Mouse (Mus musculus): ENCODE measurements around the gene Prkag2. TPM values are rescaled to one million over a fixed set of nuclear protein-coding genes. Genes with fewer than 3 reads are reported as not detected.

Prkag2 gene
- polyA plus RNA-seq, 1 experiment from 2014 or later: 40.3 TPM

DNA sequence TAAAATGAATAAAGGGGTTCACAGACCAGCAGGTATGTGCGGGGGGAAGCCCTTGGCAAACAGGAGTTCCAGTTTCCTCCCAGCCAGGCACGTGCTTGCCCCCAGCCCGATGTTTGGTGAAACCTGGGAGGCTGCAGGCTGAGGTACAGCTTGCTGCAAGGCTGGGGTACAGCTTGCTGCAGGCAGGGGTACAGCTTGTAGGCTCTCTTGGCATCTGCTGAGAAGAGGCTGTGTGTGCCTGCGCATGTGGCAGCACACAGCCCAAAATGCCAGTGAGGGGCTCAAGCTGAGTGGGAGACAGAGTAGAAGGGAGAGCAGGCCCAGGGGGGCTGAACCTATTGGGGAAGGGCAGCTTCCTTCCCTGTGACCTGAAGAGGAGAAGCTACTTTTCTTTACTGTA lies 204.8 kb downstream of the Prkag2 start:
- no peak overlapping the region for H3K9ac ChIP-seq
- no peak for ATAC-seq (replicated peaks; ENCODE audit: low FRiP score)
- H3K4me1 ChIP-seq: peaks cover 7% of the 10 kb centered on the region; the same call in 1 of the 2 replicates

DNA sequence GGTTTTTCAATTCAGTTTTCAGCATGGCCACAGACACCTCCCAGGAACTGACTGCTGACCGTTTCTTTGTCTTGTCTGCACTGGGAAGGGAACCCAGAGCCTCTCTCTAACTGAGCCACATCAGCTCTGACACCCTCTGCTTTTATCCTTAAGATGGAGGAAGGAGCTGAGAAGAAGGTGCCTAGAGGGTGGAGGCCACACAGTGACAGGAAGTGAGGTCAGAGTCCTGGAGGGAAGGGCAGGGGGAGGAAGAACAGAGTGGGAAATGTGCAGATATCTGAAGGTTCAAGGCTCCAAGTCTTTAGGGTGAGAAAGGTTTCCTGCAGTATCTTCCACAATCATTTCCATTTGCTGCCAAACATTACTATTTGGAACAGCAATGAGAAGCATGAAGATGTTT lies 205.6 kb downstream of the Prkag2 start:
- Histone ChIP-seq H3K4me3 (replicated peaks) (no peak overlapping the region), H3K4me2 (no peak overlapping the region), H3K9me3 (replicated peaks) (no peaks in the 10 kb centered on the region), H3K9ac (no peak overlapping the region), H3K27ac (no peak overlapping the region), H3K4me1 (peaks cover 7% of the 10 kb centered on the region; the same call in 1 of the 2 replicates), H3K36me3 (no peaks in the 10 kb centered on the region), H3K27me3 (no peaks in the 10 kb centered on the region)
- 65% methylated on average over 1 of the region's 1 CpGs for WGBS
- ATAC-seq (replicated peaks; ENCODE audit: low FRiP score): no peak

More for the DNA sequence above, 204.8 kb downstream of the Prkag2 start:
- Histone ChIP-seq H3K36me3 (no peaks in the 10 kb centered on the region), H3K4me3 (replicated peaks) (no peak overlapping the region), H3K9me3 (replicated peaks) (no peaks in the 10 kb centered on the region), H3K27ac (no peak overlapping the region), H3K4me2 (no peak overlapping the region), H3K27me3 (no peaks in the 10 kb centered on the region)
- WGBS: 85% methylated on average over 4 of the region's 4 CpGs

DNA sequence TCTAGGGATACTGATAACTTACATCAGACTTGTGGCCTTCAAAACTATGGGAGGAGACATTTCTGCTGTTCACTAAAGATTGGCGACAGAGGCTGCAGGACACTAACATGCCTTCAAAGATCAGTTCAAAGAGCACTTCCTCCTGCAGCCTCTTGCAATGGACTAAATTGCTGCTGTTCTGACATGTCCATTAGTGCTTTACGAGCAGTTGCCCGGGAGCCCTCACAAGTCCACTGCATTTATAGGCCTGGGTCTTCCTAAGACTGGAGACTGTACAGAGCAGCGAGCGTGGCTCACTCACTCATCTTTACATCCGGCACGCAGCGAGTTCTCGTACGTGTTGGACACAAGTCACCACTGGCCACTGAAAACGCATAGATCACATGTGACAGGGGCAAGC lies 208.0 kb downstream of the Prkag2 start:
- WGBS: 42% methylated on average over 11 of the region's 11 CpGs
- Histone ChIP-seq H3K27me3 (no peaks in the 10 kb centered on the region), H3K36me3 (peaks cover 6% of the 10 kb centered on the region), H3K4me1 (peaks cover 7% of the 10 kb centered on the region; the same call in 1 of the 2 replicates), H3K27ac (no peak overlapping the region), H3K9ac (no peak overlapping the region), H3K4me2 (no peak overlapping the region), H3K4me3 (replicated peaks) (no peak overlapping the region), H3K9me3 (replicated peaks) (no peaks in the 10 kb centered on the region)
- ATAC-seq (replicated peaks; ENCODE audit: low FRiP score): no peak

DNA sequence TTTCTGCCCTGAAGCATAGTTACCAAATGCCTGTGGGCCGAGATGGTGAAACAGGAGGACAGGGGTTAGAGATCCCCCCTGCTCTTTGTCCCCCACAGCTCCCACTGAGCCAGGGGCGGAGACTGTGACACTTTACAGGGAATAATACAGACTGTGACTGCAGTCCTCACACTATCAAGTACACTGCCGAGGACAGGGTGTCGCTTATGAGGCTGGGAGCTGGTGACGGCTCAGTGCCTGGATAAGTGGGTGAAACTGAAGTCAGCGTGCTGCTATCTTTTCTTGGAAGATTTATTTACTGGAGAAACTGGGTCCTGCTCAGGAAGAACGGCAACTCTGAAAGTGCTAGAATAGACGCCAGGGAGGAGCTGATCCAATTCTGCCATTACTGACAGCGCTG lies 210.6 kb downstream of the Prkag2 start:
- ATAC-seq (replicated peaks; ENCODE audit: low FRiP score): no peak

DNA sequence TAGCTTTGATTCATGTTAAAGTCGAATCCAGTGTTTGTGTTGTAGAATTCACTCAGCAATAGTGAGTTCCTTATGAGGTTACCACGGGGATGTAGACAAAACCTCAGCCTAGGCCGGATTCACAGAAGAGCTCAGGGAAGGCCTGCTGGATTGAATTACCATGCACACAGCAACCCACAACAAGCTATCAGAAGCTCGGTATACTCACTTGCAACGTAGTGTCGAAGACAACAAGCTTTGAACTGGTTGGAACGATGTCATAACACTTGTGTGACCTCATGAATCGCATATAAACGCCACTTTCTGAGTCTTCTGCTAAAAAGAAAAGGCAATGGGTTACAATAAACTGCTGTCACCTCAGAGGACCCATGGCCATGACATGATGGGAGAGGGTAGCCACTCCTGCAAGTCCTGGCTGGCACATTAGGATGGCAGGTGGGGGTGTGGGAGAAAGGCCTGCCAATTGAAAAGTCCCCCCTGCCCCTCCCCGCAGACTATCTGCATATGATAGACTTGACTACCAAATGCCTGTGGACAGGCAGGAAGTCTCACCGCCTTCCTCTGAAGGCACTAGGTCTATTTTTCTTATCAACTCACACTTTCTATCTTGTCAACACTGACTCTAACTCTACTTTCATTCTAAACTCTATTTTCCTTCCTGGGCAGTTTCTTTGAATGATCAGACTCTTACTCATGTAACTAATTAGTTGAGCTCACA lies 211.4 kb downstream of the Prkag2 start:
- ATAC-seq (replicated peaks; ENCODE audit: low FRiP score): no peak
- Histone ChIP-seq H3K27me3 (no peaks in the 10 kb centered on the region), H3K4me3 (replicated peaks) (no peak overlapping the region), H3K27ac (no peak overlapping the region), H3K9me3 (replicated peaks) (no peaks in the 10 kb centered on the region), H3K9ac (no peak overlapping the region), H3K36me3 (peaks cover 35% of the 10 kb centered on the region), H3K4me2 (no peak overlapping the region), H3K4me1 (peaks cover 3% of the 10 kb centered on the region; the same call in 1 of the 2 replicates)
- 79% methylated on average over 11 of the region's 11 CpGs for WGBS

More for the DNA sequence above, 210.6 kb downstream of the Prkag2 start:
- Histone ChIP-seq H3K4me1 (peaks cover 7% of the 10 kb centered on the region; the same call in 1 of the 2 replicates), H3K27me3 (no peaks in the 10 kb centered on the region), H3K27ac (no peak overlapping the region), H3K9me3 (replicated peaks) (no peaks in the 10 kb centered on the region), H3K36me3 (peaks cover 31% of the 10 kb centered on the region), H3K4me3 (replicated peaks) (no peak overlapping the region), H3K9ac (no peak overlapping the region), H3K4me2 (no peak overlapping the region)
- WGBS: 48% methylated on average over 9 of the region's 9 CpGs

DNA sequence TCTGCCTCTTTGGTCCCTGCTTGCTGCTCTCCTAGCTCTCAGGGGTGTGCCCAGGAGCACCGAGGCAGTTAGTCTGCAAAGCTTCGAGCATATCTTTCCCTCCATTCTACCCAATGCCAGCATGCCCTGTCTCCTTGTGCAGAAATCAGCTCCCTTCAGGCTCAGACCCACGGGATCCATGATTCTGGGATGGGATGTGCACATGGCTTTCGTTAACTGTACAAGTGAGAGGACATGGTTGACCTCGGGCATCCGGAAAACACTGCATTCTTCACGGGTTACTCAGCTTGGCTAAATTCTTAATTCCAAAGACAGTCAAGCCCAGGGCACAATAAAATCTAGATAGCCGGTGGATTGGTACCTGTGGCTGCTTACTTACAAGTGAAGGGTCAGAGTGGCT lies 213.2 kb downstream of the Prkag2 start:
- Histone ChIP-seq H3K9me3 (replicated peaks) (no peaks in the 10 kb centered on the region), H3K36me3 (peaks cover 40% of the 10 kb centered on the region), H3K9ac (no peak overlapping the region), H3K27me3 (no peaks in the 10 kb centered on the region), H3K4me3 (replicated peaks) (no peak overlapping the region), H3K4me1 (no peaks in the 10 kb centered on the region), H3K4me2 (no peak overlapping the region), H3K27ac (no peak overlapping the region)
- 92% methylated on average over 8 of the region's 8 CpGs for WGBS
- ATAC-seq (replicated peaks; ENCODE audit: low FRiP score): no peak

DNA sequence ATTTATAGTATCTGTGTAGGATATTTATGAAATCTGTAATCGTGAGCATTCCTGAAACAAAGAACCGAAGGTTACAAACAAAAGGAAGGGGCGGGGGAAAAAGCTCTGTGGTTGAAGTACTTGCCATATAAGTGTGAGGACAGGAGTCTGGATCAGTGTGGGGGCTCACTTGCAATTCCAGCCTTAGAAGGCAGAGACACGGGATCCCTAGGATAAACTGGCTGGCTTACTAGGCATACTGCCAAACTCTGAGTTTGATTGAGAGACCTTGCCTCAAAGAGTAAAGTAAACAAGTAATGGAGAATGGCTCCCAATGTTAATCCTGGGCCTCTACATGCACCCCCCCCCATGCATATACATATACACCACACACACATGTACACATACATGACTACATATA lies 221.7 kb downstream of the Prkag2 start:
- no peaks in the 10 kb centered on the region for H3K27me3 ChIP-seq
- ATAC-seq (replicated peaks; ENCODE audit: low FRiP score): no peak
- 64% methylated on average over 4 of the region's 4 CpGs for WGBS
- H3K9ac ChIP-seq: no peak overlapping the region
- H3K27ac ChIP-seq: no peak overlapping the region
- no peak overlapping the region for H3K4me3 ChIP-seq (replicated peaks)
- H3K9me3 ChIP-seq (replicated peaks): no peaks in the 10 kb centered on the region
- H3K4me1 ChIP-seq: peaks cover 10% of the 10 kb centered on the region; the same call in 1 of the 2 replicates
- H3K36me3 ChIP-seq: peaks cover 57% of the 10 kb centered on the region
- no peak overlapping the region for H3K4me2 ChIP-seq

DNA sequence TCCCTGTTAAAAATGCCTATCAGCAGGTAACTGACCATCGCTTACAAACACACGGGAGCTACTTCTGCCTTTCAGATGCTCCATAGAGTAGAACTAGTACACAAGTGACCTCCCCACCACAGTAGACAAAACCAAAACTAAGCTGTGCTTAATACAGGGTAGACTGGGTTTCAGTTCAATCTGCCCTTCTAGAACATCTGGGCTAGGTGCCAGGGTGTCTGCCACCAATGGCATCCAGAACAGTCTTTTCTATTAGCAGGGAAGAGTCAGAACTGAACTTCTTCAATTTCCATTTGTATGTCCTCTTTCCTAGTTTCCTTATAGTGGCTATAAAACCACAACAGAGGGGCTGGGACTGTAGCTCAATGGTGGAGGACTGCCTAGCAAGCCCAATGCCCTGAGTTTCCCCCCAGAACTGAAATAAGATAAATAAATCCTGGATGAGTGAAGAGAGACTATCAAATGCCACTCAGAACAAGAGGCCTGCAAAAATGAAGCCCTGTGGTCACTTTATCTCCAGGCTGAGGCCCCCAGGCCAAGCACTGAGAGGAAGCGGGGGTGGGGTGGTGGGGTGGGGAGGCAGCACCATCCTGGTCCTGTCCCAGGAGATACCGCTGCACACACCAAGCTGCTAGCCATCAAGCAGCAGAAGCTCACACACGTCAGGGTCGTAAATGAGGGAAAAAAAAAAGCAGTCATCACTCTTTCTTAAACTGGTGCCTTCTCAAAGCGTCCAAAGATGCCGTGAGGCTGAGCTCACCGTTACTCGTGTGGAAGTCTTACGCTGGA lies 222.4 kb downstream of the Prkag2 start:
- ATAC-seq (replicated peaks; ENCODE audit: low FRiP score): no peak
- Histone ChIP-seq H3K27ac (no peak overlapping the region), H3K4me2 (no peak overlapping the region), H3K36me3 (peaks cover 54% of the 10 kb centered on the region), H3K9me3 (replicated peaks) (no peaks in the 10 kb centered on the region), H3K4me1 (peaks cover 10% of the 10 kb centered on the region; the same call in 1 of the 2 replicates), H3K4me3 (replicated peaks) (no peak overlapping the region), H3K9ac (no peak overlapping the region), H3K27me3 (no peaks in the 10 kb centered on the region)
- 50% methylated on average over 11 of the region's 11 CpGs for WGBS

DNA sequence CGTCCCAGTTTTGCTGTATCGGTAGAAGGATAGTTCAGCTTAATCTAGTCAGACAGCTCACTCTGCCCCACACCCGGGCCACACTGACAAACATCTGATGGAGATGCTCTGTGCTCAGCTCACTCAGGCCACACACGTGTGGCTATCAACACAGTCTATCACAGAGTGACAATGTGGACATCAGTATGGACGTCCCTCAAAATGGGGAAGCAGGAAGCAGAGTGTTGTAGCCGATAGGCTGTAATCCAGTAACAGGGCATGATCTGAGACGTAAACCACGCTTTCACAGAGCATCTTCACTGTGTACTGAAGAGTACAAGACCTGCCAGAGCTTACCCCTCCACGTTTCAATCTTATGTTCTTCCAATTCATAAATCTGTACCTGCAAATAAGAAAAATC lies 223.8 kb downstream of the Prkag2 start:
- Histone ChIP-seq H3K4me2 (no peak overlapping the region), H3K36me3 (peaks cover 52% of the 10 kb centered on the region), H3K9me3 (replicated peaks) (no peaks in the 10 kb centered on the region), H3K27ac (no peak overlapping the region), H3K9ac (no peak overlapping the region), H3K27me3 (no peaks in the 10 kb centered on the region), H3K4me1 (peaks cover 10% of the 10 kb centered on the region; the same call in 1 of the 2 replicates), H3K4me3 (replicated peaks) (no peak overlapping the region)
- ATAC-seq (replicated peaks; ENCODE audit: low FRiP score): no peak
- WGBS: 87% methylated on average over 9 of the region's 9 CpGs

DNA sequence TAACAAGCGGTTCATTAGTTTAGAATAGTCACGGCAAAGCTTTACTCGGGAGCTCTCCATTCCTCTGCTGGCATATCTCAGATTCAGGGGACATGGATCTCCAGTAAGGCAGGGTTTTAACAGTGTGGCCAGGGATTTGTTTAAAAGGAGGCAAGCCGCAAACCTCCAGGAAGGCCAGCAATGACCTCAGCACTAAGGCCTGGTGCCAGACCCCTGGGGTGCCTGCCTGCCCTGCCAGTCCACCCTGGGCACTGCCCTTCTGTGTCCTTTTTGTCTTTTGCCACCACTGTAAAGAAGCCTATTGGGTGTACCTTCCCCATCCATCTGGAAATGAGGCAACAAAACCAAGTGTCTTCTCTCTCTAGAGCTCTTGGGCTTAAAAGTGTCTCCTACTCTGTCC lies 226.3 kb downstream of the Prkag2 start:
- 87% methylated on average over 4 of the region's 4 CpGs for WGBS
- no peak for ATAC-seq (replicated peaks; ENCODE audit: low FRiP score)
- H3K27ac ChIP-seq: no peak overlapping the region

DNA sequence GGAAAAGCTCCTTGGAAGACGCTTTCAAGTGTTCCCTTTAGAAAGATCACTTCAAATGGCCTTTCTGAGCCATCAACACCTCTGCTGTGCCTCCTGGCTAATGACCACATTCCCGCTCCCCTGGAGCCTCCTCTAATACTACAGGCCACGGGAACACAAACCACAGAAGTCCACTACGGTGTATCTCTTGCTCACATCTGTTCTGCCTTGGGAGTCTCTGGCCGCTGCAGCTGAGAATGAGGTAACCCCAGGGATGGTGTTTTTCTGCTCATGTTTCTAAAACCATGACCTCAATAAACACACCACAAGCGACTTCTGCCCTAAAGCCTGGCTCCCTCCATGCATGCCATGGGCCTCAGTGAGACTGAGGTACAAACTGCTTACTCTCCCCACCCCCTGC lies 227.2 kb downstream of the Prkag2 start:
- no peak overlapping the region for H3K4me2 ChIP-seq
- H3K27me3 ChIP-seq: no peaks in the 10 kb centered on the region
- no peaks in the 10 kb centered on the region for H3K9me3 ChIP-seq (replicated peaks)
- H3K4me1 ChIP-seq: peaks cover 5% of the 10 kb centered on the region; the same call in 1 of the 2 replicates
- no peak for ATAC-seq (replicated peaks; ENCODE audit: low FRiP score)
- H3K27ac ChIP-seq: no peak overlapping the region
- peaks cover 37% of the 10 kb centered on the region for H3K36me3 ChIP-seq
- H3K4me3 ChIP-seq (replicated peaks): no peak overlapping the region
- no peak overlapping the region for H3K9ac ChIP-seq
- 37% methylated on average over 6 of the region's 6 CpGs for WGBS

More for the DNA sequence above, 226.3 kb downstream of the Prkag2 start:
- no peaks in the 10 kb centered on the region for H3K27me3 ChIP-seq
- H3K4me2 ChIP-seq: no peak overlapping the region
- H3K9me3 ChIP-seq (replicated peaks): no peaks in the 10 kb centered on the region
- no peak overlapping the region for H3K9ac ChIP-seq
- H3K4me1 ChIP-seq: peaks cover 10% of the 10 kb centered on the region; the same call in 1 of the 2 replicates
- H3K4me3 ChIP-seq (replicated peaks): no peak overlapping the region
- peaks cover 41% of the 10 kb centered on the region for H3K36me3 ChIP-seq

DNA sequence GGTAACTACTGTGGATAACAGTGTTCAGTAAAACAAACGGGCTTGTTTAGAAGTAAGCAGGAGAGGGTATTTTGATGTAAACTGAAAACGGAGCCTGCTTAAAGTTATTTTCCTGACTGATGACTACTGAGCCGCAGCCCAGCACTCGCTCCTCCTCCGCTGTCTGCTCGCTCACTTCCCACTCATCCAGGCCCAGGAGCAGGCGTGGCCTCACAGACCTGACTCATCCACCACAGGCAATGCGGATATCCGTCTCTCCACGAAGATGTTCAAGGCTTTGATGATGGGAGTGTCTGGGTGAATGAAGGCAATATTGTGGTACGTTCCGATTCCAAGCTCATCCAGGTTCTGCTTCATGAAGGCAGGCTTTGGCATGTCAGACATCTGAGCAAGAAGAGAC lies 229.2 kb downstream of the Prkag2 start:
- no peaks in the 10 kb centered on the region for H3K4me1 ChIP-seq
- H3K27me3 ChIP-seq: no peaks in the 10 kb centered on the region
- 90% methylated on average over 12 of the region's 12 CpGs for WGBS
- H3K27ac ChIP-seq: no peak overlapping the region
- H3K36me3 ChIP-seq: peaks cover 42% of the 10 kb centered on the region
- no peak overlapping the region for H3K4me3 ChIP-seq (replicated peaks)
- H3K9ac ChIP-seq: no peak overlapping the region
- no peaks in the 10 kb centered on the region for H3K9me3 ChIP-seq (replicated peaks)
- no peak overlapping the region for H3K4me2 ChIP-seq
- no peak for ATAC-seq (replicated peaks; ENCODE audit: low FRiP score)
